Mouse (Mus musculus): ENCODE measurements around the gene Pgm2l1. TPM values are rescaled to one million over a fixed set of nuclear protein-coding genes. Genes with fewer than 3 reads are reported as not detected.
A peak's percentile ranks its signal among the peaks of the same experiment; 100 is the strongest.

Gene Pgm2l1
- 188 and 214 TPM in 2 replicates for total RNA-seq (2014; rRNA removed)
- polyA plus RNA-seq (2015; fragmentation: Nextera tagmentation; extraction: Ambion mirVana), result 38.6 and 46.2 TPM in 2 replicates

DNA sequence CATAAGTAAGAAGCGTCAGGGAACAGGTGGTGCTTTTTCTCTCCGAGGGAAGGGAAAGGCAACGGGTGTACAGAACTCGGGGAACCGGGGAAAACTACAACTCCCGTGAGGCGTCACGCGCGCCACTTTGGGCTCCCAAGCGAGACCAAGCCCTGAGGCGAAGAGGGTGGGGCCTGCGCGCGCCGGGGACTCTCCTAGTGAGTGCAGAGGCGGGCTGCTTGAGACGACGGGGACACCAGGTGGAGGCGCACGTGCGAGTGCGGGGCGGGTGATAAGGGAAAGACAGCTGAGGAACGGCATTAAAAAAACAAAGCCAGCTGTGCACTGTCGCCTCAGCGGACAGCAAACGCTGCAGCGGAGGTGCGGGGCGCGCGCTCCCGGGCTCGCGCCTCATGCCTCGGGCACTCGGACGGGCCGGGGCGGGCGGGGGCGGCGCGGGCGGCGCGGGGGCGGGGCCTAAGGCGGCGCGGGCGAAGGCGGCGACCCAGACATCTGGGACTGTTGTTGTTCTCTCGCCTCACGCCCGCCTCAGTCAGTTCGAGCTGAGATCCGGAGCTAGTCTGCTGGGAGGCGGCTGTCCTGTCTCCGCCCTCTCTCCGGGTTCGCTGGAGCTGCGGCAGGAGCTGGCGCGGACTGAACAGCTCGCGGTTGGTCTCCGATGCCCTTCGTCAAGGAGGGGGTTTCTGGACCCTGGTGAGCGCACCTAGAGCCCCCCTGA is at the start of gene Pgm2l1:
Pgm2l1 (plus strand) TSS at position 237 of the 718 bp plus-strand sequence.
- under 1% methylated on average over 38 of the region's 72 CpGs for WGBS
- H3K4me2 ChIP-seq (ENCODE audit: low read depth, low read length, poor library complexity, severe bottlenecking), result peak within 1 kb of the TSS; percentile 63

DNA sequence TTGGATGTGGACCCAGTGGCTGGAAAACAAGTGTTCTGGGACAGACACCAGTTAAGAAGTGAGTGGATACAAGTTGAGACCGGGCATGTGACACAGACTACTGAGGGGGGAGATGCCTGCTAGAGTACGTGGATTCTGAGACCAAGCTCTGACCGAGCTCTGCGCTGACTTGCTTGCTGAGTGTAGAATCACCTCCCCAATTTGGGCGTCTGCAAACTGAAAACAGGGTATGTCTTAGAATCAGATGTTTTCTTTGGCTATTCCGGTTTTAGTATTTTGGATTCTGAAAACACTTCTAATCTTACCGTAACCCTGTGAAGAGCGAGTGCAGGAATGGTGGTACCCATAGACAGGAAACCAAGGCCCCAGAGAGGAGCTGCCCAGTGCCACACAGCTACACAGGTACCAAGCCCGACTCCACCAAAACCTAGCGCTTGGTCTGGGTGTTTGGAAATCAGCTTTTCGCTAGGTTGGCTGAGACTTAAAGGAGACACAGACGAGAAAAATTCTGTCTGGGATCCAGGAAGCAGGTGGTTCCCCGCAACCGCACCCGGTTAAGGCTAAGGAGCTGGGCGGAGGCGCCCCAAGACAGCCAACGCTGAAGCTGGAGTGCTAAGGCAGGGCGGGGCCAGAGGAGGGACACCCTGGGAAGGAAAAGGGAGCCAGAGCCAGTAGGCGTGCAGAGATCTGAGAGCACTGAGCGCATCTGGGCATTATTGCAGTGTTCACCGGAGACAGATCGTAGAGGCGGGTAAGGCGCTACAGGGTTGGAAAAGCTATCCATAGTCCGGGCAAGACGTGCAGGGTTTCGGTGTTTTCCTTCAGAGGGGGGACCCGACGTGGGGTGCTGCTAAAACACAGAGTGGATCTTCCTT is 48.9 kb upstream of the Pgm2l1 start:
- Histone ChIP-seq H3K4me3 (ENCODE audit: low read depth, low read length) (peak overlapping the region; percentile 41), H3K4me1 (ENCODE audit: insufficient read depth, low read length) (no peaks in the 10 kb centered on the region), H3K27me3 (ENCODE audit: insufficient read depth, low read length) (peaks cover 26% of the 10 kb centered on the region), H3K4me2 (ENCODE audit: low read depth, low read length, poor library complexity, severe bottlenecking) (peak overlapping the region; percentile 78), H3K27ac (ENCODE audit: low read depth, low read length) (no peak overlapping the region), H3K9ac (replicated peaks; ENCODE audit: low read length, poor library complexity, severe bottlenecking) (peak overlapping the region; percentile 42; the same call in 1 of the 2 replicates), H3K36me3 (ENCODE audit: insufficient read depth, low read length) (no peaks in the 10 kb centered on the region), H3K9me3 (ENCODE audit: low read length) (no peaks in the 10 kb centered on the region)
- 9% methylated on average over 30 of the region's 30 CpGs for WGBS
- no peak; the same call in 1 of the 2 replicates for ATAC-seq (ENCODE audit: low FRiP score)
- peak; percentile 34 for DNase-seq (ENCODE audit: low spot score)
- no peak for TF ChIP-seq CTCF (IDR thresholded peaks at IDR 0.05)

More for the DNA sequence above, at the start of gene Pgm2l1:
- Histone ChIP-seq H3K4me3 (ENCODE audit: low read depth, low read length) (peak within 1 kb of the TSS; percentile 90), H3K9me3 (ENCODE audit: low read length) (no peaks in the 10 kb centered on the region), H3K9ac (replicated peaks; ENCODE audit: low read length, poor library complexity, severe bottlenecking) (peak within 1 kb of the TSS; percentile 67), H3K4me1 (ENCODE audit: insufficient read depth, low read length) (no peaks in the 10 kb centered on the region), H3K36me3 (ENCODE audit: insufficient read depth, low read length) (no peaks in the 10 kb centered on the region), H3K27me3 (ENCODE audit: insufficient read depth, low read length) (no peaks in the 10 kb centered on the region), H3K27ac (ENCODE audit: low read depth, low read length) (peak within 1 kb of the TSS; percentile 92)
- ATAC-seq (ENCODE audit: low FRiP score) (peak; percentile 94), DNase-seq (ENCODE audit: low spot score) (peak; percentile 96)
- TF ChIP-seq CTCF (IDR thresholded peaks at IDR 0.05), result peak; percentile 22; the same call in 1 of the 2 replicates

GRCm38 (mm10) chr7:100178891-100179233 is 48.3 kb upstream of the Pgm2l1 start:
- no peaks in the 10 kb centered on the region for H3K36me3 ChIP-seq (ENCODE audit: insufficient read depth, low read length)
- H3K27ac ChIP-seq (ENCODE audit: low read depth, low read length), result no peak overlapping the region
- DNase-seq (ENCODE audit: low spot score), result no peak
- no peak; the same call in 1 of the 2 replicates for ATAC-seq (ENCODE audit: low FRiP score)
- peak overlapping the region; percentile 41 for H3K4me3 ChIP-seq (ENCODE audit: low read depth, low read length)
- no peak for TF ChIP-seq CTCF (IDR thresholded peaks at IDR 0.05)
- WGBS, result under 1% methylated on average over 15 of the region's 15 CpGs
- H3K4me1 ChIP-seq (ENCODE audit: insufficient read depth, low read length), result no peaks in the 10 kb centered on the region
- no peaks in the 10 kb centered on the region for H3K9me3 ChIP-seq (ENCODE audit: low read length)
- H3K4me2 ChIP-seq (ENCODE audit: low read depth, low read length, poor library complexity, severe bottlenecking), result peak overlapping the region; percentile 78
- peak overlapping the region; percentile 42; the same call in 1 of the 2 replicates for H3K9ac ChIP-seq (replicated peaks; ENCODE audit: low read length, poor library complexity, severe bottlenecking)
- H3K27me3 ChIP-seq (ENCODE audit: insufficient read depth, low read length), result peaks cover 26% of the 10 kb centered on the region

DNA sequence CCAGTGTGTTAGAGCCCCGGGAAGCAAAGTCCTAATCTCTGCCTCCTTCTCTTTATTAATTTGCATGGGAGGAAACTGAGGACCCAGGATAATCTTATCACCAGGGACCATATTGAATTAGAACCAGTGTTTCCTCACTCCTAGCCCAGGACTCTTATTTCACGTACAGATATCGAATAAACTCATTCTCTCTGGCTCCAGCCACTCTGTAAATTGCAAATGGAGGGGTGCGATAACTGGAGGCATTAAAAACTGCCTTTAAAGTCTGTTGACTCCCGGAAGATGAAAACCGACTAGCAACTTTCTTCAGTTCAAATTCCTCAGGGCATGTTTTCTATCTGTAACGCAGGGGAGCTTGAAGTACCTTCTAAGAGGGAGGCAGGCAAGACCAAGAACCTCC is 47.8 kb upstream of the Pgm2l1 start:
- DNase-seq (ENCODE audit: low spot score) (no peak), ATAC-seq (ENCODE audit: low FRiP score) (no peak)
- Histone ChIP-seq H3K9ac (replicated peaks; ENCODE audit: low read length, poor library complexity, severe bottlenecking) (no peak overlapping the region), H3K4me2 (ENCODE audit: low read depth, low read length, poor library complexity, severe bottlenecking) (peak overlapping the region; percentile 78), H3K4me1 (ENCODE audit: insufficient read depth, low read length) (no peaks in the 10 kb centered on the region), H3K27ac (ENCODE audit: low read depth, low read length) (no peak overlapping the region), H3K36me3 (ENCODE audit: insufficient read depth, low read length) (no peaks in the 10 kb centered on the region), H3K9me3 (ENCODE audit: low read length) (no peaks in the 10 kb centered on the region), H3K4me3 (ENCODE audit: low read depth, low read length) (no peak overlapping the region), H3K27me3 (ENCODE audit: insufficient read depth, low read length) (peaks cover 26% of the 10 kb centered on the region)
- WGBS, result 51% methylated on average over 7 of the region's 7 CpGs
- TF ChIP-seq CTCF (IDR thresholded peaks at IDR 0.05), result no peak

- Histone ChIP-seq H3K27ac (ENCODE audit: low read depth, low read length) (no peak overlapping the region), H3K9me3 (ENCODE audit: low read length) (no peaks in the 10 kb centered on the region), H3K36me3 (ENCODE audit: insufficient read depth, low read length) (no peaks in the 10 kb centered on the region), H3K4me3 (ENCODE audit: low read depth, low read length) (no peak overlapping the region), H3K4me1 (ENCODE audit: insufficient read depth, low read length) (no peaks in the 10 kb centered on the region), H3K27me3 (ENCODE audit: insufficient read depth, low read length) (peaks cover 26% of the 10 kb centered on the region), H3K9ac (replicated peaks; ENCODE audit: low read length, poor library complexity, severe bottlenecking) (no peak overlapping the region), H3K4me2 (ENCODE audit: low read depth, low read length, poor library complexity, severe bottlenecking) (no peak overlapping the region)
- DNase-seq (ENCODE audit: low spot score) (no peak), ATAC-seq (ENCODE audit: low FRiP score) (no peak)
- no peak for TF ChIP-seq CTCF (IDR thresholded peaks at IDR 0.05)
- WGBS, result 83% methylated on average over 7 of the region's 7 CpGs
Observed at GRCm38 (mm10) chr7:100179836-100180407, 47.3 kb upstream of the Pgm2l1 start.

Measured in midbrain, postnatal 0 days (tissue).